Mouse (Mus musculus) neural tube, embryonic 12.5 days (tissue): ENCODE measurements at regions not wholly inside any gene's neighbourhood (a gene's known extent, or its start where the extent isn't known, plus 50 kb on each side); places are given as distances from the start of the nearest gene placed in this dataset.

ENCODE experiments used
- ATAC-seq: fragments of 200-750 bp; cut with Nextera tagmentation; 2 replicates; pipeline ENCODE4 v1.8.0; 2017; ENCODE audit warnings: low read depth, mild to moderate bottlenecking, moderate TSS enrichment, moderate library complexity; ENCODE audit not compliant: low FRiP score
- H3K27ac ChIP-seq: fragments of 300-500 bp; sonication (generic); 2 replicates; pipeline ENCODE4 v1.5.1; 2016
- H3K27me3 ChIP-seq: fragments of 300-500 bp; sonication (generic); replicated peaks from 2 replicates; pipeline ENCODE4 v1.6.1; 2016; ENCODE audit warnings: mild to moderate bottlenecking
- H3K36me3 ChIP-seq: fragments of 300-500 bp; sonication (generic); 2 replicates; pipeline ENCODE4 v1.6.1; 2016; ENCODE audit warnings: mild to moderate bottlenecking
- H3K4me1 ChIP-seq: fragments of 300-500 bp; sonication (generic); 2 replicates; pipeline ENCODE4 v1.6.1; 2016
- H3K4me2 ChIP-seq: fragments of 300-500 bp; sonication (generic); replicated peaks from 2 replicates; pipeline ENCODE4 v1.6.1; 2016; ENCODE audit warnings: mild to moderate bottlenecking
- H3K4me3 ChIP-seq: fragments of 300-500 bp; sonication (generic); 2 replicates; pipeline ENCODE4 v1.5.1; 2016
- H3K9ac ChIP-seq: fragments of 300-500 bp; sonication (generic); 2 replicates; pipeline ENCODE4 v1.6.1; 2016; ENCODE audit warnings: mild to moderate bottlenecking
- H3K9me3 ChIP-seq: fragments of 300-500 bp; sonication (generic); 2 replicates; pipeline ENCODE4 v1.6.1; 2016; ENCODE audit warnings: mild to moderate bottlenecking
- WGBS: fragments of 180-500 bp; shearing (Covaris S2); methylation state at CpG from one replicate; pipeline ENCODE4 v1.1.7; 2016; 5-methylcytosine and 5-hydroxymethylcytosine counted together

DNA sequence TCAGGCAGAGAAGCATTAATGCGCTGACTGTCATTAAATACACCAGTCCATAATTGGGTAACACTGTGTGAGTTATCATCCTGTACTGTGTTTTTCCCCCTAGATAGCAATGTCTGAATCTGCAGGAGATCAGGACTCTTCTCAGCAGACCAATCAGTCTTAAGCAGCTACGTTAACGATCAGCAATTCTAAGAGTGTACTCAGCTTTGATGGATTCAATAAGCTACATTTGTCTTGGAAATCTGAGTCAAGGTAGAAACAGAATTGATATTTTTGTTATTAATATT, 442.8 kb upstream of the Nr2f1 start:
- WGBS, result 74% methylated on average over 3 of the region's 3 CpGs

DNA sequence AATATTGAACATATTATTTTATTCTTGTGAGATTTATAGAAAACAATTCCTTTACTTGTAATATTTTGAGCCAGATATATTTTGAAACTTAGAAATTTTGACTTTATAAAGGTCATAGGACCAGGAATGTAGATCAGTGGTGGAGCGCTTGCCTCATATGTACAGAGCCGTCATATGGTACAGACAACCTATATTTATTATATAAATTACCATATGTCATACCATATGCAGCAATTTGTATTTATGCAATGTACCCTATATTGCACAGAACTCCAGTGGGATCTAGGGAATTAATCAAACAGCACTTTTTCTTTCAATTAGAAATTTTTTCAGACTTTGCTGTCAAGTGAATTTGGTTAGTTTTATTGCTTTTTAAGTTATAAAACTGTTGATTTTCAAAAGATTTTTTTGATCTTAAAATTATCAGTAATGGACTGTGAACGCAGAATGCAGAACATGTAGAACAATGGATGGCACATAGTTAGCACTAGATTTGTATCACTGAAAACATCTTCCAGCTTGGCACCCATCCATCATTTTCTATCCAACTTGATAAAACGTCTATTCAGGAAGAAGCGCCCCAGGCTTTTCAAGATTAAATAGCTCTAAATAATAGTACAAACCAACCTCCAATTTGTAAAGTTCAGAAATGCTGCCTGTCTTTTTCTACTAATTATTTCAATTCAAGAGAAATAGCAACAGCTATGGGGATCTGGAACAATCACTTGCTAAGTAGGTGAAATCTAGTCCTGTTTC, 442.3 kb upstream of the Nr2f1 start:
- H3K27ac ChIP-seq, result no peak overlapping the region
- ATAC-seq, result no peak
- H3K36me3 ChIP-seq, result no peaks in the 10 kb centered on the region
- H3K9ac ChIP-seq, result no peak overlapping the region
- no peak overlapping the region for H3K4me3 ChIP-seq
- no peaks in the 10 kb centered on the region for H3K27me3 ChIP-seq
- 70% methylated on average over 5 of the region's 5 CpGs for WGBS
- peaks cover 3% of the 10 kb centered on the region; the same call in 1 of the 2 replicates for H3K4me1 ChIP-seq
- no peak overlapping the region for H3K4me2 ChIP-seq
- no peaks in the 10 kb centered on the region for H3K9me3 ChIP-seq

More for the DNA sequence above, 442.8 kb upstream of the Nr2f1 start:
- Histone ChIP-seq H3K9me3 (no peaks in the 10 kb centered on the region), H3K36me3 (no peaks in the 10 kb centered on the region), H3K4me3 (no peak overlapping the region), H3K4me2 (no peak overlapping the region), H3K27ac (no peak overlapping the region), H3K4me1 (peaks cover 3% of the 10 kb centered on the region; the same call in 1 of the 2 replicates), H3K27me3 (no peaks in the 10 kb centered on the region), H3K9ac (no peak overlapping the region)
- 0 out of 2 replicates have a peak, but pooled peaks have one; percentile 25 for ATAC-seq

DNA sequence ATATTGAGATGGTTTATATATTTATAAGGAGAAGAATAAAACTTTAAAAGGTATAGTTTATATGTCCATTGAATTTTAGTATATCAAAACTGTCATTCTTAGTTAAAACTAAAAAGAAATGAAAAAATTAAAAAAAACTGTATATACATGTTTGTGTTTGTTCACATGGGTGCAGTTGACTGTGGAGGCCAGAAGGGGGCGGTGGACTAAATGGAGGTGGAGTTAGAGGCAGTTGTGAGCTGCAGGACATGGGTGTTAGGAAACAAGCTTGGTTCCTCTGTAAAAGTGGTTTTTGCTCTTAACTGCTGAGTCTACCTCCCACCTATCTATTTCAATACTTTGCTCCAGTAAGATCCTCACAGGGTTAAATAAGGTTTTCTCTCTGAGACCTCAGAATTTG, 440.8 kb upstream of the Nr2f1 start:
- no peaks in the 10 kb centered on the region for H3K27me3 ChIP-seq
- WGBS, result 82% methylated on average over 1 of the region's 1 CpGs
- no peak overlapping the region for H3K4me2 ChIP-seq
- no peaks in the 10 kb centered on the region for H3K9me3 ChIP-seq
- H3K9ac ChIP-seq, result no peak overlapping the region
- no peak overlapping the region for H3K27ac ChIP-seq
- no peak for ATAC-seq
- H3K4me3 ChIP-seq, result no peak overlapping the region
- H3K36me3 ChIP-seq, result no peaks in the 10 kb centered on the region
- H3K4me1 ChIP-seq, result peaks cover 3% of the 10 kb centered on the region; the same call in 1 of the 2 replicates

DNA sequence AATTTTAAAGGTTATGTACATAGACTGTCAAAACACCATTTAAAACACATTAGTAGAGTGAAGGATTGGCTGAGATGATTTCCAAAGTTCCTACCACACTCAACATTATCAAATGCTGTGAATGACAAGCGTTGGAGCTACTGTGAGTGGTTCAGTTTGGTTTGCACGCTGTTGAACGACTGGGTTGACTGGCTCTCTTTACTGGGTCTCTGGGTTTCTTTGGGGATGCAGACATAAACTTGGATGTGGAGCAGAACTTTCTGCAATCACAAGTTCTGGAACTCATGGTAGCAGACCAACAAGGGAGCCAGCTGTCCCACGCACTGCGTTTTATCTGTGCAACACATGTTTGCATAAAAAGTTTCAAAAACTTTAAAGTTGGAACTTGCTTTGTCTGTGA, 438.9 kb upstream of the Nr2f1 start:
- Histone ChIP-seq H3K27me3 (no peaks in the 10 kb centered on the region), H3K36me3 (no peaks in the 10 kb centered on the region), H3K4me2 (no peak overlapping the region), H3K9ac (no peak overlapping the region), H3K4me1 (peaks cover 3% of the 10 kb centered on the region; the same call in 1 of the 2 replicates), H3K9me3 (no peaks in the 10 kb centered on the region), H3K4me3 (no peak overlapping the region), H3K27ac (no peak overlapping the region)
- no peak for ATAC-seq
- WGBS, result 90% methylated on average over 5 of the region's 5 CpGs

DNA sequence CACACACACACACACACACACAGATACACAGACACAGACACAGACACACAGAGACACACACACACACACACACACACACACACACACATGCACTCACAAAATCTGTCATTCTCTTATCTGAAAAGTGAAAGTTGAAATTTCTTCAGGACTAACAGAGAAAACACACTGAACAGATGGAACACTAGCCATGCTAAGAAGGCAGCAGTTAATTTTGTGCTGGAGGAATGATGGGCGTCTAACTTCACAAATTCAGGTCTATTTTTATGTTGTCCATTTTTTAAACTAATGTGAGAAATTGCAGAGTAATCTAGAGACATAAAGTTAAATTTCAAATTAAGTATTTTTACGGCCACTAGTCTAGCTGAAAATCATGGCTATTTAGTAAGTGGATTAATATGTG, 432.1 kb upstream of the Nr2f1 start:
- H3K4me2 ChIP-seq, result no peak overlapping the region
- 95% methylated on average over 2 of the region's 2 CpGs for WGBS
- 0 out of 2 replicates have a peak, but pooled peaks cover 4% of the 10 kb centered on the region for H3K4me1 ChIP-seq
- no peaks in the 10 kb centered on the region for H3K9me3 ChIP-seq
- H3K36me3 ChIP-seq, result no peaks in the 10 kb centered on the region
- no peaks in the 10 kb centered on the region for H3K27me3 ChIP-seq
- no peak overlapping the region for H3K27ac ChIP-seq
- no peak for ATAC-seq
- H3K9ac ChIP-seq, result no peak overlapping the region
- no peak overlapping the region for H3K4me3 ChIP-seq

DNA sequence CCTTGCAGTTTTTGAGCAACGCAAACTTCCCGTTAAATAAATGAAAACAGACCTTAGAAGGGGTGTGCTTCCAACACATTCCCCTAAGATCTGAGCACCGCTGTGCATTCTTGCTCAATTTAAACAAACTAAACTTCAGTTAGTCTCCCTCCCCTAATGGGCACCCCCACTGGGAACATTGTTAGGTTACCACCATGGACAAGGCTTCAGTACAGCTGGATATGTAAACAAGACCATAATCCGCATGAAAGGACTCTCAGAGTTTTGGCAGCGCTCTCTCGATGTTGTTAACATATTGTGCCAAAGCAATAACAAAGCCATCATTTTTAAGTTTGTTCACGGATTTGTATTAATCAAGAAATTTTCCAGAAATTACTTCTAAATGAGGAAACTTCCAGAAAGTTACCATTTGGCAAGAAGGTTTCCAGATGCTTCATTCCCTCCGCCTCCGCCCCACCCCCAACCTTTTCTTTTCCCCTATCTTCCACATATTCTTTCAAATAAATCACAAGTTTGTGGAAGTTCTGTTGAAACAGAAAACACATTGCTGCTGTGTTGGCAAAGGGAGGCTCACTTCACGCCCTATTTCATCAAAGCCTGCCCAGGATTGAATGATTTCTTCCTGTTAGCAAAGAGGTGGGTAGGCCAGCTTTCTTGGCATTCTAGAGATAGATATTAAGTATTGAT, 429.6 kb upstream of the Nr2f1 start:
- 23% methylated on average over 10 of the region's 10 CpGs for WGBS
- Histone ChIP-seq H3K4me2 (no peak overlapping the region), H3K36me3 (no peaks in the 10 kb centered on the region), H3K27me3 (no peaks in the 10 kb centered on the region), H3K4me3 (no peak overlapping the region), H3K4me1 (peaks cover 8% of the 10 kb centered on the region; the same call in 1 of the 2 replicates), H3K27ac (no peak overlapping the region), H3K9ac (no peak overlapping the region), H3K9me3 (no peaks in the 10 kb centered on the region)
- no peak for ATAC-seq

DNA sequence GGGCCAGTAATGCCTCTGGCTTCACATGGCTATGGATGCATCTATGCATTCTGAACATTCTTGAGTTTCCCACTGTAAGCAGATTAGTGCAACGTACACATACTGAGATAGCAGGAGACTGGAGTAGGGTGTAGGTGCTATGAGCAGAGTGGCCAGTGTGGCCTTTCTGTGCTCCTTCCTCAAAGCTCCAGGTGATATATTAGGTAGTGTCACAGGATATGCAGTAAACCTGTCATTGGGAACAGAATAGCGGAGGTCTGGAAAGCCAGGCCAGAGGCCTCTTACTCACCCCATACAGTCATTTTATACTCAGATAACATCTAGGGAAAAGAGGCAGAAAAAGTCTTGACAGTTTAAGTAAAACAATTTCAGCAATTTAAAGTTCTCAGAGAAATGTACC, 424.1 kb upstream of the Nr2f1 start:
- no peak for ATAC-seq
- no peaks in the 10 kb centered on the region for H3K36me3 ChIP-seq
- H3K4me2 ChIP-seq, result no peak overlapping the region
- no peak overlapping the region for H3K9ac ChIP-seq
- WGBS, result 88% methylated on average over 2 of the region's 2 CpGs
- H3K27me3 ChIP-seq, result no peaks in the 10 kb centered on the region
- no peaks in the 10 kb centered on the region for H3K9me3 ChIP-seq
- peaks cover 5% of the 10 kb centered on the region; the same call in 1 of the 2 replicates for H3K4me1 ChIP-seq
- H3K27ac ChIP-seq, result no peak overlapping the region
- H3K4me3 ChIP-seq, result no peak overlapping the region

DNA sequence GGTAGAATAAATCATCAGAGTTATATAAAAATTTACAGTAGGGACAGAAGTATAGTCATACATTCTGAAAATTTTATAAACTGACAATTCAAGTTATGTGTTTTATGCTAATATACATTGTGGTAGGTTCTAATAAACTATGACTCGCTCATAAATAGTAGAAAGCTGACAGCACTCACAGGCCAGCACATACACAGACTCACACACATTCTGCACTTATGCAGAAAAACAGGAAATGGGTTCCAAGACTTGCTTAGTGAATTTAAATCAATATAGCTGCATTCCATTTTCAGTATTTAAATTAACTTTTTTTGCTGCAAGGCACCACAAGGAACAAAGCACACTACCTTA, 403.3 kb upstream of the Nr2f1 start:
- no peak overlapping the region for H3K4me2 ChIP-seq
- no peak overlapping the region for H3K4me3 ChIP-seq
- ATAC-seq, result peak; percentile 40; the same call in 1 of the 2 replicates
- WGBS, result 93% methylated on average over 1 of the region's 1 CpGs
- H3K9me3 ChIP-seq, result no peaks in the 10 kb centered on the region
- no peak overlapping the region for H3K27ac ChIP-seq
- no peaks in the 10 kb centered on the region for H3K36me3 ChIP-seq
- no peaks in the 10 kb centered on the region for H3K27me3 ChIP-seq
- no peak overlapping the region for H3K9ac ChIP-seq
- H3K4me1 ChIP-seq, result peaks cover 7% of the 10 kb centered on the region; the same call in 1 of the 2 replicates

DNA sequence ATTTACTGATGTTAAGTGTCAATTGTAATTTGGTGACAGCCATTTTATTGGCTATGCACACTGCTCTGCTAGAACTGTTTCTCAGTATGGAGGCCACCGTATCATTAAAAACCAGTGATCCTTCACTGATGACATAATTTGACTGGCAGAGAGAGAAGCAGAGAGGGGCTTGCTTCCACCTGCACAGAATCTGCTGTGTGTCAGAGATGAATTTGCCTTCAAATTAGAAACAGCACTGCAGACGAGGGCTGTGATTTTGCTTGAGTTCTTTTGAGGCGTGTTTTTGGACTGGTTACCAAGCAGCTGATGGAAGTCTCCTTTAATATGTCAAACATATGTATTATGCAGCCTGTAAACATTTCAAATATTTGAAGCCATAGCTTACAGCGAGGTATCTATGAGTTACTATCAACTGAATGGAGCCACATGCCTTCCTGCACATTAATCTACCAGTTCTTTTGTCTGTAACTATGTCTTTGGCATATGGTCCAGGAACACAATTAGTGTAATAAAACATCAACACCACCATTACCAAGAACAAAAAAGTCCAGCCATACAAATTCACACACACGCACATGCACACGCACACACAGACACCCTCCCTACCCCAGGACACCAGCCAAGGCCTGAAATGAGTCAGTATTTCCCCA, 402.8 kb upstream of the Nr2f1 start:
- Histone ChIP-seq H3K36me3 (no peaks in the 10 kb centered on the region), H3K9me3 (no peaks in the 10 kb centered on the region), H3K4me1 (peaks cover 7% of the 10 kb centered on the region; the same call in 1 of the 2 replicates), H3K4me3 (no peak overlapping the region), H3K9ac (no peak overlapping the region), H3K4me2 (no peak overlapping the region), H3K27ac (no peak overlapping the region), H3K27me3 (no peaks in the 10 kb centered on the region)
- peak; percentile 80 for ATAC-seq
- 41% methylated on average over 6 of the region's 6 CpGs for WGBS

DNA sequence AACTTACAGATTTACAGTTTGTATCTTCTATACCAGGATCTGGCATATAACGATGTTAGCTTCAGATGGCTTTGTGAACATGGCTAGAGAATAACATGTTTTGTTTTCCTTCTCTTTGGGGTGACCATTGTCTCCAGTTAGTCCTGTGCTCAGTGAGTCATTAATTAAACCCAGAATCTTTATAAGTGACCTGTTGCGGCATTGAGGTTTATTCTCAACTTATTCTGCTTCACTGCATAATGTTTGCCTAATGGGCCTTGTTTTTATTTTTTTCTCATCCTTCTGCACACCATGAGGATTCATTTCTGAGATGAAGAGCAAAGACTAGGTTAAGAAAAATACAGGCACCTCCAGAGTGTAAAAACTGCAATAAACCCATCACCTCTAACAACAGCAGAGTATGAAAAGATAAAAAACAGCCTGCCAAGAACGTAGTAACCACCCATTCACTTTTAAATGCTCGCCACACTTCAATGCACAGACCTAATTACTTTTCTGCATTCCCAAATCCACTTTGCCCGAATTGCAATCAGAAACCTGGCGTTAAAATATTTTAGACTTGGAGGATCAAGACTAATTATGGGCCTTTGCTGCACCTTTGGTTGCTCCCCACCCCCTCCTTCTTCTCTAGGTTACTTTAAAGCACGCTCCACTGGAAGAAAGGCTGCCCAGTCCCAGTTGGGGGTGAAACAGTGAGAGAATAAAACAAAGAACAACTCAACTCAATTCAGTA, 381.5 kb upstream of the Nr2f1 start:
- H3K4me3 ChIP-seq, result no peak overlapping the region
- H3K9ac ChIP-seq, result no peak overlapping the region
- no peaks in the 10 kb centered on the region for H3K9me3 ChIP-seq
- no peaks in the 10 kb centered on the region for H3K36me3 ChIP-seq
- no peaks in the 10 kb centered on the region for H3K27me3 ChIP-seq
- peaks cover 8% of the 10 kb centered on the region; the same call in 1 of the 2 replicates for H3K4me1 ChIP-seq
- peak; percentile 78 for ATAC-seq
- H3K4me2 ChIP-seq, result 0 out of 2 replicates have a peak overlapping the region, but pooled peaks have one; percentile 5
- no peak overlapping the region for H3K27ac ChIP-seq
- 9% methylated on average over 7 of the region's 7 CpGs for WGBS

DNA sequence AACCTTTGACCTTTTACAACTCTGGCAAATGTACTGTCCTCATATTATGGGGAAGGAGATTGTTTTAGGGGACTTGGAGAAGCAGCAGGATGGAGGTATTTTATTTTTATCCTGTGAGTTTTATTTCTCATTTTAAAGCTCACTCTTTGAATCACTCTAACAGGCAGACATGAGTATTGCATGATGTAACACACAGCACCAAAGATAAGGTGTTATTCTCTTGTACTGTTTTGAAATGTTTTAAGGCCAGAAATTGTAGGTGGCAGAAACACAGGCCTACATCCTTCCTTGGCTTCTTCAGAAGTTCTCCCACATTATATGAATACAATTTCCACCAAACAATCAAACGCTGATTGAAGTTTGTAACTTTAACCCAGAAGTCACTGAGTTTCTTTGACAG, 377.9 kb upstream of the Nr2f1 start:
- Histone ChIP-seq H3K27ac (no peak overlapping the region), H3K9me3 (no peaks in the 10 kb centered on the region), H3K9ac (no peak overlapping the region), H3K4me2 (no peak overlapping the region), H3K4me1 (peaks cover 8% of the 10 kb centered on the region; the same call in 1 of the 2 replicates), H3K36me3 (no peaks in the 10 kb centered on the region), H3K27me3 (no peaks in the 10 kb centered on the region), H3K4me3 (no peak overlapping the region)
- no peak for ATAC-seq
- WGBS, result 87% methylated on average over 1 of the region's 1 CpGs
